Mouse (Mus musculus) ovary, adult 18-20 months (tissue): Measurements from ENCODE around the gene Dpysl5.

ENCODE experiments used
- DNase-seq: peaks from one replicate; pipeline ENCODE4 v3.0.0; 2022; ENCODE audit warnings: low spot score, mixed read lengths

The Dpysl5 gene

GRCm38 (mm10) chr5:30824124-30824988 is 113.0 kb downstream of the Dpysl5 start:
- DNase-seq: no peak

GRCm38 (mm10) chr5:30825166-30825565 is 113.8 kb downstream of the Dpysl5 start:
- DNase-seq: no peak

- DNase-seq: no peak
Observed at GRCm38 (mm10) chr5:30825821-30826220, 114.5 kb downstream of the Dpysl5 start.

DNA sequence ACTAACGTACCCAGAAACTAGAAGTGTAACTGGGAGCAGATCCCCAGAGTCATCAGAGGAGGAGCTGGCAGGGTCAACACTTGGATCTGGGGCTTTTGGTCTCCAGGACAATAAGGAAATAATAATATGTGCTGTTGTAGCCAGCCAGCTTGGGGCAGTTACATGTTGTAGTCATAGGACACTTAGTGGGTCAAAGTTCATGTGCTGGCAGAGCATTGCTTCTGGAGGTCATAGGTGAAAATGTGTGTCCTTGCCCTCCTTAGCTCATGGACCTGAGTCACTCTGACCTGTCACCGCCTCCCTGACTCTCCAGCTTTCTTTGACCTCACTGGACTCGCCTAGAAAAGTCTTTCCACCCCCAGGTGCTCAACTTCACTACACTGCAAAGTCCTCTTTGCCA is 122.1 kb downstream of the Dpysl5 start:
- no peak for DNase-seq

GRCm38 (mm10) chr5:30839731-30840130 is 128.4 kb downstream of the Dpysl5 start:
- no peak for DNase-seq

DNA sequence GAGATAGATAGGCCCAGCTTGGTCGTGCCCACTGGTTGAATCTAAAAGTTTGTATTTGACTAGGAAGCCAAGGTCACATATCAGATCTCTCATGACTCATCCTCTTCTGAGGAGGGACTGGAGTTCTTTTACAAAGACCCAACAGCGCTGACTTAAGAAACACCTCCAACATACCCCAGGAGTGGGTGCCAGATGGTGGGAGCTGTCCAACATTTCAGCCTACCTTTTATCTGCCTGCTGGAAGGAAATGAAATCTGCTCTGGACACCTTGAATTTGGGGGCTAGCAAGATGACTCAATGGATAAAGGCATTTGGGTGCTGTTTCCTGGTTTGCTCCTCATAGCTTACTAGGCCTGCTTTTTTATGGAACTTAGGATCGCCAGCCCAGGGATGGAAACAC is 130.5 kb downstream of the Dpysl5 start:
- no peak for DNase-seq
